Mouse (Mus musculus) myocyte (in vitro differentiated cells): Measurements from ENCODE around the gene Creb3l4. TPM values are rescaled to one million over a fixed set of nuclear protein-coding genes. Genes with fewer than 3 reads are reported as not detected.
"Not testable (repeated sequence)": the region's sequence is repeated elsewhere in the genome, so short reads cannot be mapped to it uniquely, and the experiment has no call there.

Source experiments
- H3K27me3 ChIP-seq: one replicate; pipeline ENCODE4 v1.6.1; 2011; ENCODE audit not compliant: control insufficient read depth, insufficient read depth, insufficient read length
- H3K36me3 ChIP-seq: one replicate; pipeline ENCODE4 v1.6.1; 2011; ENCODE audit not compliant: control insufficient read depth, insufficient read depth
- H3K4me2 ChIP-seq: one replicate; pipeline ENCODE4 v1.6.1; 2011; ENCODE audit warnings: low read depth, control low read depth
- H3K4me3 ChIP-seq: one replicate; pipeline ENCODE4 v1.5.1; 2011; ENCODE audit warnings: mild to moderate bottlenecking, control low read depth, moderate library complexity
- H3K79me2 ChIP-seq: one replicate; pipeline ENCODE4 v1.6.1; 2011; ENCODE audit not compliant: control insufficient read depth, insufficient read depth
- H3ac ChIP-seq: one replicate; pipeline ENCODE4 v1.6.1; 2011; ENCODE audit not compliant: control insufficient read depth, insufficient read length
- CEBPB ChIP-seq: IDR thresholded peaks from 2 replicates; pipeline ENCODE4 v1.6.1; 2011; ENCODE audit warnings: mild to moderate bottlenecking, moderate library complexity; ENCODE audit not compliant: poor library complexity, insufficient read depth, severe bottlenecking
- E2F4 ChIP-seq: IDR thresholded peaks from one replicate; pipeline ENCODE4 v1.6.1; 2011; ENCODE audit warnings: mild to moderate bottlenecking, control low read depth, moderate library complexity; ENCODE audit not compliant: insufficient read depth
- MAX ChIP-seq: IDR thresholded peaks from one replicate; pipeline ENCODE4 v1.6.1; 2011; ENCODE audit warnings: low read depth, mild to moderate bottlenecking, control low read depth
- MYOD1 ChIP-seq, 3 experiments: IDR thresholded peaks; one replicate each; pipeline ENCODE4 v1.6.1; 2011; ENCODE audit warnings: control low read depth in 2 of 3, low read depth in 2 of 3, mild to moderate bottlenecking in 2 of 3, moderate library complexity in 1 of 3; ENCODE audit not compliant: insufficient read length in 2 of 3, control insufficient read depth in 1 of 3
- MYOG ChIP-seq, 3 experiments: IDR thresholded peaks; one replicate each; pipeline ENCODE4 v1.6.1; 2011; ENCODE audit warnings: control low read depth in 2 of 3, low read depth in 2 of 3, mild to moderate bottlenecking in 2 of 3; ENCODE audit not compliant: insufficient read length in 2 of 3, control insufficient read depth in 1 of 3, insufficient read depth in 1 of 3
- POLR2A ChIP-seq: IDR thresholded peaks from one replicate; pipeline ENCODE4 v1.6.1; 2011; ENCODE audit warnings: low read depth, mild to moderate bottlenecking, control low read depth, moderate library complexity; ENCODE audit not compliant: insufficient read length
- POLR2AphosphoS2 ChIP-seq: IDR thresholded peaks from one replicate; pipeline ENCODE4 v1.6.1; 2011; ENCODE audit warnings: low read depth, control low read depth; ENCODE audit not compliant: insufficient read length
- REST ChIP-seq: IDR thresholded peaks from one replicate; pipeline ENCODE4 v1.6.1; 2011; ENCODE audit warnings: mild to moderate bottlenecking, control low read depth, moderate library complexity; ENCODE audit not compliant: insufficient read depth, insufficient read length
- SRF ChIP-seq: IDR thresholded peaks from one replicate; pipeline ENCODE4 v1.6.1; 2011; ENCODE audit warnings: low read depth; ENCODE audit not compliant: control insufficient read depth, insufficient read length
- TCF12 ChIP-seq: IDR thresholded peaks from one replicate; pipeline ENCODE4 v1.6.1; 2011; ENCODE audit warnings: mild to moderate bottlenecking, control low read depth; ENCODE audit not compliant: poor library complexity, insufficient read depth, severe bottlenecking
- TCF3 ChIP-seq: IDR thresholded peaks from one replicate; pipeline ENCODE4 v1.6.1; 2011; ENCODE audit warnings: low read depth, control low read depth; ENCODE audit not compliant: insufficient read length
- USF1 ChIP-seq: IDR thresholded peaks from one replicate; pipeline ENCODE4 v1.6.1; 2011; ENCODE audit warnings: low read depth, mild to moderate bottlenecking, control low read depth, moderate library complexity
- polyA plus RNA-seq: library from polyadenylated mRNA; unstranded; fragments of >200 nt; fragmentation: generic; extraction: Trizol; gene quantifications from one replicate; pipeline ENCODE4 v1.2.1, GENCODE M21; 2012; ENCODE audit warnings: missing spikeins

Gene Creb3l4
- polyA plus RNA-seq = 0.22 TPM

DNA sequence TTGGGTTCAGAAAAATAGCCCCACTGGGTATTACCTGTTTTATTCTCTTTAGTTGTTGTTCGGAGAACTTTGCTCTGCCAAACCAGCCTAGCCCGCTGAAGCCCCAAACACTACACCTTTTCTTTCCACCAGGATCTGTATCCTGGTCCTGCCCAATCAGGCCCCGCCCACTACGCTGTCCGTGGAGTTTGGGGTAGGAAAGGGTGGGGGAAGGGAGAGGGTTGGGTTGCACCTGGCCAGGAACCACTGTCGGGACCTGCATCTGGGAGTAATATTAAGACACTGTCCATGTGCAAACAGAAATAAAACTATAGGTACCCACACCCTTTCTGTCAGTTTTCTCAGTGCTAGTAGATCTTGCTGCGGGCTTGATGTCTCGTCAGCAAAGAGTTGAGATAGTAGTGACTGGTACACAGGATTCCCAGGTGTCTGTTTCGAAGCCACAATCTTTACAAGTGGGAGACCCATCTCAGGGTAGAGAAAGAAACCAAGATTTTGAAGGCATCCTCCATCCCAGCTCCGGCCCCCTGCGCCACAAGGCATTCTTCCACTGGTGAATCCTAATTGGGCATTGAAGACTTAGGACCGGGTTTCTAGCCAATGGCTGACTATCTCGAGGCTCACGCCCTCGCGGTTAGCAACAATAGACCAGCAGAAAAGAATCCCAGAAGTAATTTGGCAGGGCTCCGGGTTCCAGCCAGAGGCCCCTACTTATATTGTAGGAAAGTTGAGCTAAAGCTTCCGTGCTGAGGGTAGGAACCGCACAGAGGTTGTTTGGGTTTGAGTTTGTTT, at the start of gene Creb3l4:
Gene Creb3l4 (minus strand): TSS at position 529 of the 792 bp plus-strand sequence.
- no peak within 1 kb of the TSS for H3K4me2 ChIP-seq
- peaks cover 1% of the 10 kb centered on the region for H3K79me2 ChIP-seq
- no peak within 1 kb of the TSS for H3K4me3 ChIP-seq
- H3ac ChIP-seq = no peak within 1 kb of the TSS
- H3K27me3 ChIP-seq = no peaks in the 10 kb centered on the region
- H3K36me3 ChIP-seq = no peaks in the 10 kb centered on the region
- TF ChIP-seq E2F4 (no peak), MYOD1 (IDR thresholded peaks at IDR 0.05; ENCODE audit: control insufficient read depth in 1 of 3, insufficient read length in 2 of 3, low read depth in 2 of 3) (no peak), REST (no peak), TCF3 (no peak), POLR2AphosphoS2 (no peak), CEBPB (no peak), SRF (no peak)

DNA sequence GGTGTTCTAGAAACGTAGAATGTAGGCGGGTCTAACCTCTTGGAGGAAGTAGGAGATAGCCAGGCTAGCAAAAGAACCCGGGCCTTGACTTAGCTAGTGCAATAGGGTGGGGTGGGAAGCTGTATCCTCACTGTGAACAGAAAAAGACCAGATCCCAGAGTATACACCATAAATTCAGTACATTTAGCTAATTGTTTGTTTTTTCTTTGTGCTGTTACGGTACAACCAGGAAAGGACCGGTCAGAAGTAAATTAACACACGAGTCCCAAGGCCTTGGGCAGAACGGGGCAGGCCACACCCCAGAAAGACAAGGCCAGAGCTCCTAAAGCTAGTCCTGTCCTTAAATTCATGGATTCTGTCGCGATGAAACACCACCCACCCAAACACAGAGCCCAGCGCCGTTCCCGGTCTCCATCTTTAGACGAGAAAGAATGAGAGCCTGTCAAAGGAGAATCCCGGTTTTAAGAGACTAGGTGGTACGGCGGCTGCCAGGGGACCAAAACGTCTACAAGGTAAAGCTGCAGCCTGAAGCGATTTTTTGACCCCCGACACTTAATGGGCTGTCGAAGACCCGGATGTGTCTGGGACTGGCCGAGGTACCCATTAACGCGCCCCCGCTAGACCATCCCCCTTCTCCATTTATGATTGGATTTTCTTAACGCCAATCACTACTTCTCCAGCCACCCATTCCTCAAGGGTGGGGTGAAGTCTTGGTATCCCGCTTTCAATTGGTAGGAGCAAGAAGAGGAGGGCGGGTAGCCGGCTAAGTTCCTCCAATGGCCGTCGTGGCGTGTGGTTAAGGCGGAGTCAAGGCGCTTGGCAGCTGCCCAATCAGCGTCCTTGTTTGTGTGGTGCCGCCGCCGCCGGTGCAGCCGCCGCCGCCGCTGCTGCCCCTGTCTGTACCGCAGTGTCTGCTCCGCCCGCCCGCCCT, 49.3 kb upstream of the Creb3l4 start, which contains the start of gene Gatad2b:
Gene Gatad2b (plus strand): TSS at position 834 of the 931 bp plus-strand sequence.
- TF ChIP-seq POLR2AphosphoS2 = peak; percentile 40
- no peak for TF ChIP-seq MYOG (IDR thresholded peaks at IDR 0.05; ENCODE audit: control insufficient read depth in 1 of 3, insufficient read depth in 1 of 3, insufficient read length in 2 of 3, low read depth in 2 of 3)
- TF ChIP-seq MAX = no peak
- TF ChIP-seq POLR2A = peak; percentile 57
- TF ChIP-seq SRF = peak; percentile 6
- Histone ChIP-seq H3K27me3 (no peaks in the 10 kb centered on the region), H3K4me2 (peak within 1 kb of the TSS; percentile 93), H3K36me3 (no peaks in the 10 kb centered on the region), H3ac (peak within 1 kb of the TSS; percentile 77), H3K79me2 (peaks cover 42% of the 10 kb centered on the region), H3K4me3 (peak within 1 kb of the TSS; percentile 90)

DNA sequence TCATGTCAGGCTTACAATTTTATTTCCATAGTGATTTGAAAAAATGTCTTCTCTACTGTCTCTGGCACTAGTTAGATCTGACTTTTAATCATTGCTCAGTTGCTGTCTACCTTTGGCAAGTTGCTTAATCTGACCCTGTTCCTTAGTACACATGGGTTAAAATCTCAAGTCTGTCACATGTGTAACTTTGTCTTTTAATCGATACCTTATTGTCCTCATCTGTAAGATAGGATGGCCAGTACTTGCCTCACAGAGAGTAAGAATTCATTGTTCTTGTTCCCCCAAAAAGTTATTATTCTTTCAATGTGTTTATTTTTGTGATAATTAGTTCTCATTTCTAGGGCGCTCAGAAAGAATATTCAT, 48.7 kb upstream of the Creb3l4 start:
- peak overlapping the region; percentile 90 for H3K4me3 ChIP-seq
- H3K4me2 ChIP-seq = peak overlapping the region; percentile 93
- peaks cover 35% of the 10 kb centered on the region for H3K79me2 ChIP-seq
- no peak overlapping the region for H3ac ChIP-seq
- no peak for TF ChIP-seq REST
- TF ChIP-seq SRF = no peak
- TF ChIP-seq MAX = no peak
- no peak for TF ChIP-seq TCF12
- TF ChIP-seq MYOD1 (IDR thresholded peaks at IDR 0.05; ENCODE audit: control insufficient read depth in 1 of 3, insufficient read length in 2 of 3, low read depth in 2 of 3) = no peak
- no peak for TF ChIP-seq CEBPB
- TF ChIP-seq MYOG (IDR thresholded peaks at IDR 0.05; ENCODE audit: control insufficient read depth in 1 of 3, insufficient read depth in 1 of 3, insufficient read length in 2 of 3, low read depth in 2 of 3) = no peak
- TF ChIP-seq POLR2AphosphoS2 = no peak
- no peak for TF ChIP-seq E2F4
- no peak for TF ChIP-seq POLR2A
- no peak for TF ChIP-seq USF1
- no peak for TF ChIP-seq TCF3
- no peaks in the 10 kb centered on the region for H3K27me3 ChIP-seq
- H3K36me3 ChIP-seq = no peaks in the 10 kb centered on the region

DNA sequence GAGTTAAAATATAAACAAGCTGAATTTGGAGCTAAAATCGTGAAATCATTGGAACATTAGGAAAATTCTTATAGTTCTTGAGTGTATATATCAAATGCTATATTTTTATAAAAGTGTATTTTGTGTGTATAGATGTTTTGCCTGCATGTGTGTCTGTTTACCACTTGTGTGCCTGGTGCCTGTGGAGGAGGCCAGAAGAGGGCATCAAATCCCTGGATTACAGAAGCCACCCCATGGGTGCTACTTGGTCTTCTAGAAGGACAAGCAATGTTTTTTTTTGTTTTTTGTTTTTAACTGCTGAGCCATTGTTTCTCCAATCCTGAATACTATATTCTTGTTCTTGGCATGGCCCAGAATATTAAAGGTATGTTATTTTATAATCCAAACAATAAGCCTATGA, 47.3 kb upstream of the Creb3l4 start:
- H3K79me2 ChIP-seq = peaks cover 22% of the 10 kb centered on the region
- no peak overlapping the region for H3K4me3 ChIP-seq
- no peak overlapping the region for H3ac ChIP-seq
- H3K27me3 ChIP-seq = no peaks in the 10 kb centered on the region
- no peak overlapping the region for H3K4me2 ChIP-seq
- H3K36me3 ChIP-seq = no peaks in the 10 kb centered on the region
- TF ChIP-seq MYOG (IDR thresholded peaks at IDR 0.05; ENCODE audit: control insufficient read depth in 1 of 3, insufficient read depth in 1 of 3, insufficient read length in 2 of 3, low read depth in 2 of 3) (no peak), TCF3 (no peak)

DNA sequence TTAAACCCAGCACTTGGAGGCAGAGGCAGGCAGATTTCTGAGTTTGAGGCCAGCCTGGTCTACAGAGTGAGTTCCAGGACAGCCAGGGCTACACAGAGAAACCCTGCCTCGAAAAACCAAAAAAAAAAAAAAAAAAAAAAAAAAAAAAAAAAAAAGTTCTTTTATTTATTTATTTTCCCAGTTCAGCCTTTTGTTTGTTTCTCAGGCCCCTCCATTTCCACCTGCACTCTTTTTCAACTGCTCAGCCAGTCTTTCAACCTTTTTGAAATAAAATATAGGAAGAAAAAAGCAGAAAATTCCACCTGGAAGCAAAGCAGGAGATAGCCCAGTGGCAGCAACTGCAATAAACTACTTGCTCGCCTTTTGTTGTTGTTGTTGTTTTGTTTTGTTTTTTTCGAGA, 46.1 kb upstream of the Creb3l4 start:
- H3K4me2 ChIP-seq, H3K36me3 ChIP-seq, H3K79me2 ChIP-seq, H3K27me3 ChIP-seq, H3K4me3 ChIP-seq, H3ac ChIP-seq: not testable (repeated sequence)
